Mouse (Mus musculus): ENCODE measurements around the gene Txndc11.

Txndc11 gene

GRCm38 (mm10) chr16:11104905-11105304 lies 29.5 kb downstream of the Txndc11 start:
- no peak for DNase-seq (ENCODE audit: low spot score)

- DNase-seq (ENCODE audit: low spot score): no peak
Measured at GRCm38 (mm10) chr16:11097301-11097700, 37.1 kb downstream of the Txndc11 start.

- DNase-seq (ENCODE audit: low spot score): no peak
Measured at GRCm38 (mm10) chr16:11093717-11094386, 40.6 kb downstream of the Txndc11 start.

GRCm38 (mm10) chr16:11092523-11092922 lies 41.9 kb downstream of the Txndc11 start:
- DNase-seq (ENCODE audit: low spot score): no peak

GRCm38 (mm10) chr16:11092061-11092460 lies 42.4 kb downstream of the Txndc11 start:
- DNase-seq (ENCODE audit: low spot score): no peak

GRCm38 (mm10) chr16:11090836-11091570 lies 43.4 kb downstream of the Txndc11 start:
- no peak for DNase-seq (ENCODE audit: low spot score)

- DNase-seq (ENCODE audit: low spot score): no peak
Measured at GRCm38 (mm10) chr16:11086856-11087588, 47.4 kb downstream of the Txndc11 start.

- DNase-seq (ENCODE audit: low spot score): no peak
Measured at GRCm38 (mm10) chr16:11086299-11086698, 48.2 kb downstream of the Txndc11 start.

GRCm38 (mm10) chr16:11084181-11084580 lies 50.3 kb downstream of the Txndc11 start:
- DNase-seq (ENCODE audit: low spot score): no peak

GRCm38 (mm10) chr16:11078216-11078869 lies 56.1 kb downstream of the Txndc11 start:
- no peak for DNase-seq (ENCODE audit: low spot score)

- DNase-seq (ENCODE audit: low spot score): no peak
Measured at GRCm38 (mm10) chr16:11077601-11078201, 56.7 kb downstream of the Txndc11 start.

GRCm38 (mm10) chr16:11073060-11073459 lies 61.4 kb downstream of the Txndc11 start:
- DNase-seq (ENCODE audit: low spot score): no peak

GRCm38 (mm10) chr16:11072454-11072853 lies 62.0 kb downstream of the Txndc11 start:
- no peak for DNase-seq (ENCODE audit: low spot score)

GRCm38 (mm10) chr16:11071887-11072286 lies 62.6 kb downstream of the Txndc11 start:
- DNase-seq (ENCODE audit: low spot score): no peak

GRCm38 (mm10) chr16:11071176-11071575 lies 63.3 kb downstream of the Txndc11 start:
- DNase-seq (ENCODE audit: low spot score): peak; percentile 26

GRCm38 (mm10) chr16:11069710-11070420 lies 64.6 kb downstream of the Txndc11 start:
- DNase-seq (ENCODE audit: low spot score): no peak

- DNase-seq (ENCODE audit: low spot score): no peak
Measured at GRCm38 (mm10) chr16:11069271-11069670, 65.2 kb downstream of the Txndc11 start.

GRCm38 (mm10) chr16:11068666-11069065 lies 65.8 kb downstream of the Txndc11 start:
- DNase-seq (ENCODE audit: low spot score): no peak

GRCm38 (mm10) chr16:11066833-11067191 lies 67.6 kb downstream of the Txndc11 start:
- peak; percentile 47 for DNase-seq (ENCODE audit: low spot score)

GRCm38 (mm10) chr16:11066029-11066832 lies 68.2 kb downstream of the Txndc11 start, which contains the start of gene Litaf:
Gene Litaf, minus strand, starts transcription at chr16:11066157.
- peak; percentile 98 for DNase-seq (ENCODE audit: low spot score)
